Mouse (Mus musculus) MEL (cell line): Measurements from ENCODE around the gene Rhov.
A peak's percentile ranks its signal among the peaks of the same experiment; 100 is the strongest.

Experiments used
- CHD2 ChIP-seq: IDR thresholded peaks from 2 replicates; pipeline ENCODE4 v1.6.1; 2011; ENCODE audit warnings: low read length, improper control_type of control experiment
- CTCF ChIP-seq, 3 experiments: IDR thresholded peaks in 2 of 3; conservative IDR thresholded peaks in 1 of 3; 2 replicates each; pipeline ENCODE4 v1.5.1; 2011 to 2012; ENCODE audit warnings: low read length in 3 of 3, low read depth in 2 of 3, mild to moderate bottlenecking in 2 of 3, improper control_type of control experiment in 1 of 3, inconsistent platforms in 1 of 3, mixed read lengths in 1 of 3, moderate library complexity in 1 of 3; ENCODE audit not compliant: control insufficient read depth in 1 of 3, insufficient read depth in 1 of 3, poor library complexity in 1 of 3, severe bottlenecking in 1 of 3
- EP300 ChIP-seq, 2 experiments: IDR thresholded peaks; 2 replicates each; pipeline ENCODE4 v1.6.1; 2011; ENCODE audit warnings: improper control_type of control experiment in 2 of 2, low read length in 2 of 2, low read depth in 1 of 2, mild to moderate bottlenecking in 1 of 2
- NELFE ChIP-seq: IDR thresholded peaks from 2 replicates; pipeline ENCODE4 v1.6.1; 2011; ENCODE audit warnings: low read depth, low read length, improper control_type of control experiment
- POLR2A ChIP-seq, 2 experiments: IDR thresholded peaks; 2 replicates each; pipeline ENCODE4 v1.6.1; 2011 to 2012; ENCODE audit warnings: low read length in 2 of 2, mild to moderate bottlenecking in 2 of 2, control low read depth in 1 of 2, improper control_type of control experiment in 1 of 2, low read depth in 1 of 2, moderate library complexity in 1 of 2; ENCODE audit not compliant: control insufficient read depth in 1 of 2, insufficient read depth in 1 of 2, poor library complexity in 1 of 2
- TCF12 ChIP-seq: IDR thresholded peaks from 2 replicates; pipeline ENCODE4 v1.6.1; 2014; ENCODE audit warnings: low read depth, mild to moderate bottlenecking, inconsistent platforms, low read length, improper control_type of control experiment, moderate library complexity
- USF1 ChIP-seq: IDR thresholded peaks from 2 replicates; pipeline ENCODE4 v1.6.1; 2014; ENCODE audit warnings: low read depth, mild to moderate bottlenecking, inconsistent platforms, low read length, improper control_type of control experiment, moderate library complexity
- ZMIZ1 ChIP-seq: IDR thresholded peaks from 2 replicates; pipeline ENCODE4 v1.6.1; 2012; ENCODE audit warnings: low read depth, mild to moderate bottlenecking, inconsistent platforms, low read length, improper control_type of control experiment, moderate library complexity

DNA sequence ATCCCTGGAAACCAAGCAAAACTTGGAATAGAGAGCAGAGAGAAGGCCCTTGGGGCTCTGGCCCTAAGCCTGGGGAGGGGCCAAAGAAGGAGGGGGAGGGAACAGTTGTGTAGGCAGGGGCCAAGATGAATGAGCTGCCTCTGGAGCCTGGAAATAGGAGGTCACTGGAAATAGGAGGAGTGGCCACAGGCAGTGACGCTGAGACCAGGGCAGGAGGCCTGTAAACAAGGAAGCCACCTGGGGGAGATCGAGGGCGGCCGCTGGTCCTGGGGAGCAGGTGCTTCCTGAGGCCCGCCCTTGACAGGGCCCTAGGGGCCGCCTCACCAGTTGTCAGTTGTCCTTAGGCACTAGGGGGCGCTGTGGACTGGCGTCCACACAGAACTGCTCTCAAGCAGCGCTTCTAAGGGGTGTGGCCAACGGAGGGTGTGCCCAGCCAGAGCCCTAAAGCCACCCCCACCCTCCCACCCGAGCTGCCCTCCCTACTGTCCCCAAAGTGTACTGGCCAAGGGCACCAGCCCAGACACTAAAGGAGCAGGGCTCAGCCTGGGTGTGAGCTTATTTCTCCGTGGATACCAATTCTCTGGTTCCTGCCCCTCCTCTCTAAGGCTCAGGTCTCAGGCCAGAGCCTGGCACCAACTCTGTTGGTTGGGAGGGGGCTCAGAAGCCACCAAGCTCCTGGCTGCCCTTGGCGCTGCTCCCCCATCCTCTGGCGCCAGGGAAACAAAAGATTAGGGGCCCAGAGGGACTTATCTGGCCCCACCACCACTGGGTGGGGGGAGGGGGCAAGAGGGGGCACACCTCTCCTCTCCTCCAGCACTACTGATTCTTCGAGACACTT is 29.1 kb upstream of the Rhov start:
- TF ChIP-seq CHD2, result no peak
- no peak for TF ChIP-seq POLR2A (IDR thresholded peaks at IDR 0.05; ENCODE audit: control insufficient read depth in 1 of 2, insufficient read depth in 1 of 2, low read depth in 1 of 2, low read length in 2 of 2, poor library complexity in 1 of 2)
- TF ChIP-seq EP300 (IDR thresholded peaks at IDR 0.05; ENCODE audit: low read depth in 1 of 2, low read length in 2 of 2), result peak in 1 of 2 experiments; percentile 63; a peak in 2 of 4 replicates
- TF ChIP-seq CTCF (IDR thresholded peaks at IDR 0.05 in 2 of 3, conservative IDR thresholded peaks at IDR 0.05 in 1 of 3; ENCODE audit: control insufficient read depth in 1 of 3, insufficient read depth in 1 of 3, low read depth in 2 of 3, low read length in 3 of 3, poor library complexity in 1 of 3, severe bottlenecking in 1 of 3), result peak; percentile 68 to 92 (median 85); a peak in 5 of 6 replicates
- no peak for TF ChIP-seq ZMIZ1
- no peak for TF ChIP-seq USF1
- peak; percentile 62 for TF ChIP-seq TCF12
- TF ChIP-seq NELFE, result no peak
